Mouse (Mus musculus): ENCODE measurements around the gene Olfr918. TPM values are rescaled to one million over a fixed set of nuclear protein-coding genes. Genes with fewer than 3 reads are reported as not detected.

Gene Olfr918
- not detected for polyA plus RNA-seq (2014; fragmentation: Illumina TruSeq; extraction: RNeasy Lipid Tissue Mini Kit (QIAGEN cat#74804))

DNA sequence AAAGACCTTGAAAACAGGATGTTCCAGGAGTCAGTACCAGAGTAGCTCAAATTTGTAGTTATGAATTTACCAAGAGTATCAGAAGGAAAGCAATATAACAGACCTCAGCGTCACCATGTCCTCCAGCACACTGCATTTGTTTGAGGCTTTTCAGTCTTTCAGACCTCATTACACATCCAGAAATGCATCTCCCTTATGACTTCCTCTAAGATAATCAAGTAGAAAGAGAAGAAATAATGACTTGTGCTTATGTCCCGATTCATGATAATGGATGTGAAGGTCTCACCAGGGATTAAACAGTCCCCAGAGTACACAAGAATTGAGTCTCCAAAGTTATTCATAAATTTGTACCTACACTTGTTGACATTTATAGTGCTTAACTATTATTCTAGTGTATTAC, at the start of gene Olfr918:
Gene Olfr918, minus strand, starts transcription at position 101 of the 400 bp plus-strand sequence.

DNA sequence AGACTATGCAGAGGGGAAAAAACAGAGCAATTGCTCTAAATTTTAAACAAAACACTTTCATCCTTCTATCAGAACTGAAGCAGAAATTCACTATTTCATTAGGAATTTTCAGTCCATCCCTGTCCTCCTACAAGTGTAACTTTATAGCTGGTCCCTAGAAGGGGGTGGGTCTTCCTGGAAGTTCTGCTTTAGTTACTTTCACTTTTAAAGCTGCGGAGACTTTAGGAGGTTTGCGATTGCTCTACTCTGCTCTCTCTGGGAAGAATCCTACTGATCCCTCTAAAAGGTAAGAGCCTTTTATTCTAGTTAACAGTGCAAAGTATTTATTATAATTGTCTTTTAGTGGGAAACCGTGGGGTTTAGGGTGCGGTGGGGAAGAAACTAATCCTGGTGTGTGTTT, 43.7 kb upstream of the Olfr918 start, which contains the start of gene Vwa5a:
Gene Vwa5a, plus strand, starts transcription at position 167 of the 400 bp plus-strand sequence.

GRCm38 (mm10) chr9:38665742-38666141, 8.7 kb downstream of the Olfr918 start, which contains the start of gene Olfr917:
Gene Olfr917, minus strand, starts transcription at chr9:38665842.

DNA sequence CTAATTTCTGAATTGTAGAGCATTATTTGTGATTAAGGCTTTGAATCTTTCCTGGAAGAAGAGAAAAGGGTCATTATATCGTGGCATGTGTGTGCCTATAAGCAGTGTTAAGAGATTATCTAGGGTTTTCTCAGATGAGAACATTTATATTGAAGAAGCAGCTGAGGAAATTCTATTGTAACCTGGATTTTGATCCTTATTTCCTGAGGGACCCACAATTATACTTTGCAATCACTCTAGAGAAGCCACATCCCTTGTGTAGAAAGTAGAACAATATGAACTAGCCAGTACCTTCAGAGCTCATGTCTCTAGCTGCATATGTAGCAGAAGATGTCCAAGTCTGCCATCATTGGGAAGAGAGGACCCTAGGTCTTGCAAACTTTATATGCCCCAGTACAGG, 14.6 kb downstream of the Olfr918 start, which contains the start of gene Olfr916:
Gene Olfr916, minus strand, starts transcription at position 101 of the 400 bp plus-strand sequence.

Other genes starting within 250 kb of the Olfr918 start
- gene Olfr901, start 245.1 kb downstream of the Olfr918 start, polyA plus RNA-seq (2014; fragmentation: Illumina TruSeq; extraction: RNeasy Lipid Tissue Mini Kit (QIAGEN cat#74804)), result not detected
- not detected for gene Olfr902, start 226.9 kb downstream of the Olfr918 start, polyA plus RNA-seq (2014; fragmentation: Illumina TruSeq; extraction: RNeasy Lipid Tissue Mini Kit (QIAGEN cat#74804))
- gene Olfr904, start 211.5 kb downstream of the Olfr918 start, polyA plus RNA-seq (2014; fragmentation: Illumina TruSeq; extraction: RNeasy Lipid Tissue Mini Kit (QIAGEN cat#74804)), result not detected
- not detected for gene Olfr905, start 203.5 kb downstream of the Olfr918 start, polyA plus RNA-seq (2014; fragmentation: Illumina TruSeq; extraction: RNeasy Lipid Tissue Mini Kit (QIAGEN cat#74804))
- not detected for gene Olfr906, start 187.5 kb downstream of the Olfr918 start, polyA plus RNA-seq (2014; fragmentation: Illumina TruSeq; extraction: RNeasy Lipid Tissue Mini Kit (QIAGEN cat#74804))
- gene Olfr907, start 178.8 kb downstream of the Olfr918 start, polyA plus RNA-seq (2014; fragmentation: Illumina TruSeq; extraction: RNeasy Lipid Tissue Mini Kit (QIAGEN cat#74804)), result not detected
- not detected for gene Olfr911-ps1, start 153.0 kb downstream of the Olfr918 start, polyA plus RNA-seq (2014; fragmentation: Illumina TruSeq; extraction: RNeasy Lipid Tissue Mini Kit (QIAGEN cat#74804))
- not detected for gene Olfr910, start 136.8 kb downstream of the Olfr918 start, polyA plus RNA-seq (2014; fragmentation: Illumina TruSeq; extraction: RNeasy Lipid Tissue Mini Kit (QIAGEN cat#74804))
- gene Olfr912, start 94.4 kb downstream of the Olfr918 start, polyA plus RNA-seq (2014; fragmentation: Illumina TruSeq; extraction: RNeasy Lipid Tissue Mini Kit (QIAGEN cat#74804)), result not detected
- gene Olfr913, start 81.8 kb downstream of the Olfr918 start, polyA plus RNA-seq (2014; fragmentation: Illumina TruSeq; extraction: RNeasy Lipid Tissue Mini Kit (QIAGEN cat#74804)), result not detected
- gene Olfr914, start 69.5 kb downstream of the Olfr918 start, polyA plus RNA-seq (2014; fragmentation: Illumina TruSeq; extraction: RNeasy Lipid Tissue Mini Kit (QIAGEN cat#74804)), result not detected
- gene Olfr916, start 14.7 kb downstream of the Olfr918 start, polyA plus RNA-seq (2014; fragmentation: Illumina TruSeq; extraction: RNeasy Lipid Tissue Mini Kit (QIAGEN cat#74804)), result not detected
- not detected for gene Olfr917, start 8.8 kb downstream of the Olfr918 start, polyA plus RNA-seq (2014; fragmentation: Illumina TruSeq; extraction: RNeasy Lipid Tissue Mini Kit (QIAGEN cat#74804))
- gene Olfr919, start 29.1 kb upstream of the Olfr918 start, polyA plus RNA-seq (2014; fragmentation: Illumina TruSeq; extraction: RNeasy Lipid Tissue Mini Kit (QIAGEN cat#74804)), result not detected
- gene Vwa5a, start 43.7 kb upstream of the Olfr918 start, polyA plus RNA-seq (2014; fragmentation: Illumina TruSeq; extraction: RNeasy Lipid Tissue Mini Kit (QIAGEN cat#74804)), result 116 TPM
- gene Olfr920, start 77.7 kb upstream of the Olfr918 start, polyA plus RNA-seq (2014; fragmentation: Illumina TruSeq; extraction: RNeasy Lipid Tissue Mini Kit (QIAGEN cat#74804)), result 0.80 TPM
- gene Olfr921, start 98.5 kb upstream of the Olfr918 start, polyA plus RNA-seq (2014; fragmentation: Illumina TruSeq; extraction: RNeasy Lipid Tissue Mini Kit (QIAGEN cat#74804)), result not detected
- not detected for gene Olfr922, start 140.0 kb upstream of the Olfr918 start, polyA plus RNA-seq (2014; fragmentation: Illumina TruSeq; extraction: RNeasy Lipid Tissue Mini Kit (QIAGEN cat#74804))
- not detected for gene Olfr923, start 151.9 kb upstream of the Olfr918 start, polyA plus RNA-seq (2014; fragmentation: Illumina TruSeq; extraction: RNeasy Lipid Tissue Mini Kit (QIAGEN cat#74804))
- not detected for gene Olfr924, start 169.8 kb upstream of the Olfr918 start, polyA plus RNA-seq (2014; fragmentation: Illumina TruSeq; extraction: RNeasy Lipid Tissue Mini Kit (QIAGEN cat#74804))
- not detected for gene Olfr26, start 180.5 kb upstream of the Olfr918 start, polyA plus RNA-seq (2014; fragmentation: Illumina TruSeq; extraction: RNeasy Lipid Tissue Mini Kit (QIAGEN cat#74804))
- not detected for gene Olfr926, start 202.5 kb upstream of the Olfr918 start, polyA plus RNA-seq (2014; fragmentation: Illumina TruSeq; extraction: RNeasy Lipid Tissue Mini Kit (QIAGEN cat#74804))

Data from ovary, adult 10 weeks (tissue).